Mouse (Mus musculus) left cerebral cortex, adult 2 months (tissue): Measurements from ENCODE around the gene Olfr1440. TPM values are rescaled to one million over a fixed set of nuclear protein-coding genes. Genes with fewer than 3 reads are reported as not detected.

ENCODE experiments used
- DNase-seq, 2 experiments: peaks; one replicate each; pipeline ENCODE4 v3.0.0; 2021 to 2022; ENCODE audit warnings: low spot score in 2 of 2, mixed read lengths in 1 of 2; ENCODE audit errors: extremely low spot score in 1 of 2
- H3K27ac ChIP-seq: fragments of 200-600 bp; 2 replicates; pipeline ENCODE4 v1.8.1; 2022
- H3K4me3 ChIP-seq: fragments of 200-600 bp; 2 replicates; pipeline ENCODE4 v1.8.1; 2022
- CTCF ChIP-seq: fragments of 200-600 bp; IDR thresholded peaks from 2 replicates; pipeline ENCODE4 v1.8.1; 2022; ENCODE audit warnings: antibody characterized with exemption, mild to moderate bottlenecking, moderate library complexity
- intact Hi-C: fragments of 180-260 bp; cut with DNase I; formaldehyde crosslinking; loops from one replicate; pipeline ENCODE4 v1.15.1; 2025
- total RNA-seq, 2 experiments: library from RNA; stranded (reverse); gene quantifications; 2 replicates each; pipeline ENCODE4 v1.2.3; 2021

Gene Olfr1440
- total RNA-seq, 2 experiments from 2014 or later, result not detected

GRCm38 (mm10) chr19:12435750-12436524 is 48.9 kb downstream of the Olfr1440 start:
- intact Hi-C loops, result no loop called here
- Histone ChIP-seq H3K4me3 (no peak overlapping the region), H3K27ac (0 out of 2 replicates have a peak overlapping the region, but pooled peaks have one; percentile 26)
- no peak for DNase-seq
- no peak for TF ChIP-seq CTCF

- DNase-seq, result no peak
- H3K27ac ChIP-seq, result no peak overlapping the region
- H3K4me3 ChIP-seq, result no peak overlapping the region
- no peak for TF ChIP-seq CTCF
- intact Hi-C loops, result no loop called here
Observed at GRCm38 (mm10) chr19:12439581-12439980, 52.5 kb downstream of the Olfr1440 start.

- no peak for DNase-seq
- H3K27ac ChIP-seq, result no peak overlapping the region
- H3K4me3 ChIP-seq, result no peak overlapping the region
- no peak for TF ChIP-seq CTCF
- intact Hi-C loops, result no loop called here
Observed at GRCm38 (mm10) chr19:12440103-12440725, 53.1 kb downstream of the Olfr1440 start.

GRCm38 (mm10) chr19:12442560-12442959 is 55.5 kb downstream of the Olfr1440 start:
- Histone ChIP-seq H3K4me3 (no peak overlapping the region), H3K27ac (no peak overlapping the region)
- intact Hi-C loops, result loop anchor here (1.0 kb wide), 1 partner anchor 18 kb away; the partner anchor contains the start of gene Mpeg1
- DNase-seq, result no peak
- TF ChIP-seq CTCF, result no peak

GRCm38 (mm10) chr19:12445014-12445413 is 57.9 kb downstream of the Olfr1440 start:
- intact Hi-C loops, result no loop called here
- DNase-seq, result no peak
- Histone ChIP-seq H3K27ac (no peak overlapping the region), H3K4me3 (no peak overlapping the region)
- no peak for TF ChIP-seq CTCF

Other genes starting within 250 kb of the Olfr1440 start
- not detected for gene Olfr1555-ps1, start 217.2 kb upstream of the Olfr1440 start, total RNA-seq
- not detected for gene Olfr1431, start 186.6 kb upstream of the Olfr1440 start, total RNA-seq
- not detected for gene Olfr1432, start 154.7 kb upstream of the Olfr1440 start, total RNA-seq
- not detected for gene Olfr262, start 145.6 kb upstream of the Olfr1440 start, total RNA-seq
- gene Olfr235, start 126.2 kb upstream of the Olfr1440 start, total RNA-seq, result not detected
- gene Olfr1434, start 107.4 kb upstream of the Olfr1440 start, total RNA-seq, result not detected
- not detected for gene Olfr1436, start 88.1 kb upstream of the Olfr1440 start, total RNA-seq
- gene Olfr1437, start 62.2 kb upstream of the Olfr1440 start, total RNA-seq, result not detected
- not detected for gene Olfr1438-ps1, start 51.4 kb upstream of the Olfr1440 start, total RNA-seq
- not detected for gene Olfr1441, start 30.2 kb downstream of the Olfr1440 start, total RNA-seq
- not detected for gene Pfpl, start 40.6 kb downstream of the Olfr1440 start, total RNA-seq
- 1 to 10 TPM; 6.8 to 7.4 TPM for gene Mpeg1, start 73.5 kb downstream of the Olfr1440 start, total RNA-seq
- gene Dtx4, start 114.2 kb downstream of the Olfr1440 start, total RNA-seq, result 10 to 100 TPM; 36.0 to 36.3 TPM
- 1 to 10 TPM; 1.5 to 2.2 TPM for gene Fam111a, start 158.5 kb downstream of the Olfr1440 start, total RNA-seq
- under 1 TPM in 1 of 2 experiments, not detected in 1; 0.29 TPM for gene Gm4952, start 212.7 kb downstream of the Olfr1440 start, total RNA-seq
- gene Glyat, start 246.0 kb downstream of the Olfr1440 start, total RNA-seq, result not detected